Mouse (Mus musculus): ENCODE results near the gene D5Ertd579e. TPM values are rescaled to one million over a fixed set of nuclear protein-coding genes. Genes with fewer than 3 reads are reported as not detected.

Gene D5Ertd579e
- polyA plus RNA-seq, 1 experiment from 2014 or later: 22.6 TPM

DNA sequence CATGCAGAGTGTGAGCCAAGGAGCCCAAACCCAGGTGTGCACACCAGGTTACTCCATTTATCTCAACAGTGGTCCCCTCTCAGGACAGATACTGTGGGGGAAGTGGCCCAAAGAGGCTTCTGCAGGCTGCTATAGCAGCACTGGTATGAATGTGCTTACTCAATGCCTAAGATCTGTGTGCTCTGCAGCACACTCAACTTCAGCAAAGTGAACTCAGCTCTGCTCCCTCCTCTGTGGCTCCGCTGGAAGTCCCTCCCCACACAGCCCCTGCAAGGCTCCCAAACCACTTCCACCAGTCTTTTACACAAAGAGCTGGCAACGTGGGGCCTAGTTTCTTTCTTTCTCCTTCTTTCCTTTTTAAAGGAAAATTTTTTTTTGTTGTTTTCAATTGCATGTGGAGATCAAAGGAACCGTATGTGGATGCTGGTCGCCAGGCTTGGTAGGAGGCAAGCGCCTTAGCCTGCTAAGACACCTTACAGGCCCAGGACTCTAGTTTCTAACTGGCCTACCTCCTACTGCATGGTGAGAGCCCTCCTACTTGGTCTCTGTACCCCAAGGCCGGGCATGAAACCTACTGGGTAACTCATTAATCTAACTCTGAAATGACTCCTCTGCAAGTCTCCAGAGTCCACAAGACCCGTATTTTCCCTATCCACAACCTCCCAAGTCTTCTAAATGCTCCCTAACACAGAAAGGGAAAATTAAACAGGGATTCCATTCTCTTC, 138.1 kb downstream of the D5Ertd579e start:
- no peak overlapping the region for H3K4me3 ChIP-seq (ENCODE audit: low read depth, low read length)
- no peaks in the 10 kb centered on the region for H3K27me3 ChIP-seq (ENCODE audit: control insufficient read depth, insufficient read depth, low read depth, low read length)
- H3K4me1 ChIP-seq (ENCODE audit: control insufficient read depth, low read depth, low read length): peaks cover 19% of the 10 kb centered on the region
- H3K4me2 ChIP-seq (ENCODE audit: low read depth, low read length): no peak overlapping the region
- H3K9me3 ChIP-seq (replicated peaks; ENCODE audit: control insufficient read depth, low read length): no peaks in the 10 kb centered on the region
- peak overlapping the region; percentile 62 for H3K27ac ChIP-seq (ENCODE audit: low read length)
- peak; percentile 75 for ATAC-seq (ENCODE audit: low read depth)
- no peak overlapping the region; the same call in 1 of the 2 replicates for H3K9ac ChIP-seq (ENCODE audit: low read depth, low read length)
- no peaks in the 10 kb centered on the region for H3K36me3 ChIP-seq (ENCODE audit: control insufficient read depth, insufficient read depth)
- 48% methylated on average over 7 of the region's 7 CpGs for WGBS (ENCODE audit: insufficient replicate concordance)

DNA sequence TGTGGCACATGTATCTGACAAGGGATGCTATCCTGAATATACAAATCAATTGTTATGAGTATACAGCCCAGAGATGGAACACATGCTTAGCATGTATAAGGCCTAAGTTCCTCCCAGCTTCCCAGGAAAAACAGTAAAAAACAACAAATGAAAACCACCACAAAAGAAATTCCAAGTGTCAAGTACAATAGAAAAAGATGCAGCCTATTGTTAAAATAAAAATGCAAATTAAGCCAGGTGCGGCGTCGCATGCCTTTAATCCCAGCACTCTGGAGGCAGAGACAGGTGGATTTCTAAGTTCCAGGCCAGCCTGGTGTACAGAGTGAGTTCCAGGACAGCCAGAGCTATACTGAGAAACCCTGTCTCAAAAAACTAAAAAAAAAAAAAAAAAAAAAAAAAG, 138.9 kb downstream of the D5Ertd579e start:
- peaks cover 12% of the 10 kb centered on the region for H3K4me1 ChIP-seq (ENCODE audit: control insufficient read depth, low read depth, low read length)

DNA sequence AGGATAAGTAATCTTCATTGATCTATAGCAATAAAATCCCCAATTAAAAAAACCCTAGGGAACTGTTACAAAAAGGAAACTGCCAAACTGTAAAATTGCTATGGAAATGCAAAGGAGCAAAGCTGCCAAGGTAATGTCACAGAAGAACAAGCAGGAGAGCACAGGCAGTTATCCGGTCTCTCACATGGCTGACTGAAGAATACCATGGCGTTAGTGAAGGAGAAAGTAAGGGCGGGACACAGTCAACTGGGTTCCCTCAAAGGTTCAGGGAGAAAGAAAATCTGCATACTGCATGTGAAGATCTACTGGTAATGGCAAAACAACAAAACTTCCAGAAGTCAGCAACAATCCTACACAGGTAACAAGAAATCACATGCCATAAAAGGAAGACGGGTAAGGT, 139.5 kb downstream of the D5Ertd579e start:
- no peaks in the 10 kb centered on the region for H3K9me3 ChIP-seq (replicated peaks; ENCODE audit: control insufficient read depth, low read length)
- no peak for ATAC-seq (ENCODE audit: low read depth)
- no peaks in the 10 kb centered on the region for H3K36me3 ChIP-seq (ENCODE audit: control insufficient read depth, insufficient read depth)
- no peaks in the 10 kb centered on the region for H3K27me3 ChIP-seq (ENCODE audit: control insufficient read depth, insufficient read depth, low read depth, low read length)
- H3K27ac ChIP-seq (ENCODE audit: low read length): no peak overlapping the region
- 77% methylated on average over 4 of the region's 4 CpGs for WGBS (ENCODE audit: insufficient replicate concordance)
- H3K4me2 ChIP-seq (ENCODE audit: low read depth, low read length): no peak overlapping the region
- peaks cover 12% of the 10 kb centered on the region for H3K4me1 ChIP-seq (ENCODE audit: control insufficient read depth, low read depth, low read length)
- no peak overlapping the region for H3K9ac ChIP-seq (ENCODE audit: low read depth, low read length)
- no peak overlapping the region for H3K4me3 ChIP-seq (ENCODE audit: low read depth, low read length)

More for the DNA sequence above, 138.9 kb downstream of the D5Ertd579e start:
- Histone ChIP-seq H3K27me3 (ENCODE audit: control insufficient read depth, insufficient read depth, low read depth, low read length) (no peaks in the 10 kb centered on the region), H3K4me3 (ENCODE audit: low read depth, low read length) (no peak overlapping the region), H3K9me3 (replicated peaks; ENCODE audit: control insufficient read depth, low read length) (no peaks in the 10 kb centered on the region), H3K36me3 (ENCODE audit: control insufficient read depth, insufficient read depth) (no peaks in the 10 kb centered on the region), H3K4me2 (ENCODE audit: low read depth, low read length) (no peak overlapping the region), H3K9ac (ENCODE audit: low read depth, low read length) (no peak overlapping the region), H3K27ac (ENCODE audit: low read length) (no peak overlapping the region)
- ATAC-seq (ENCODE audit: low read depth): no peak
- 89% methylated on average over 3 of the region's 3 CpGs for WGBS (ENCODE audit: insufficient replicate concordance)

DNA sequence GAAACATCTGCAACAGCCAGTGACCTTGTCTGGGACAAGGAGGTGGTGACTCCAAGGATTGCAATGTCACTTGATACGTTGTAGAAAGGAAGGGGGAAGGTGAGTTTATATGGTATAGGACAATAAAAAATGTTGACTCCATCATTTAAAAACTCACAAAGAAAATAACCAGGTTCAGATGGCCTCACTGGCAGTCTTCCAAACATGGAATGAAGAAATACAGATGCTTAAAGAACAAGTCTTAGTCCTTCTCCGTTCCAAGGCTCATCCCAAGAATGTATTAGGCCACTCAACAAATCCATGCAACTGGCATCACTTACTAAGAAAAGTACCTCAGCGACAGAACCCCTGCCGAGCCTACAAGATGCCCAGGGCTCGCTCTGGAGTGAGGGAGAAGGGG, 141.3 kb downstream of the D5Ertd579e start:
- Histone ChIP-seq H3K27me3 (ENCODE audit: control insufficient read depth, insufficient read depth, low read depth, low read length) (no peaks in the 10 kb centered on the region), H3K4me3 (ENCODE audit: low read depth, low read length) (no peak overlapping the region), H3K4me2 (ENCODE audit: low read depth, low read length) (no peak overlapping the region), H3K36me3 (ENCODE audit: control insufficient read depth, insufficient read depth) (no peaks in the 10 kb centered on the region), H3K9ac (ENCODE audit: low read depth, low read length) (no peak overlapping the region), H3K4me1 (ENCODE audit: control insufficient read depth, low read depth, low read length) (peaks cover 3% of the 10 kb centered on the region), H3K9me3 (replicated peaks; ENCODE audit: control insufficient read depth, low read length) (no peaks in the 10 kb centered on the region), H3K27ac (ENCODE audit: low read length) (no peak overlapping the region)
- WGBS (ENCODE audit: insufficient replicate concordance): 51% methylated on average over 5 of the region's 5 CpGs
- ATAC-seq (ENCODE audit: low read depth): no peak

DNA sequence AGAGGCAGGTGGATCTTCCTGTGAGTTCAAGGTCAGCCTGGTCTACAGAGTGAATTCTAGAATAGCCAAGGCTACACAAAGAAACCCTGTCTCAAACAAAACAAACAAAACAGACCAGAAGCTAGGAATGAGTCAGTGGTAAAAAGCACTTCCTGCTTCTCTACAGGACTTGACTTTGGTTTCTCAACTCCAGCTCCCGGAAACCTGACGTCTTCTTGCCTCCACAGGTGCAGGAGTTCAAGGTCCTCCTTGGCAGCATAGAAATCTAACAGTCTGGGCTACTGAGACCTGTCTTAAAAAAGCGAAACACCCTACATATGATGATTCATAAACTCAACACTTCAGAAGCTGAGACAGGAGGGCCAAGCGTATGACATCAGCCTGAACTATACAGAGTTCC, 141.9 kb downstream of the D5Ertd579e start:
- Histone ChIP-seq H3K4me3 (ENCODE audit: low read depth, low read length) (no peak overlapping the region), H3K4me2 (ENCODE audit: low read depth, low read length) (no peak overlapping the region), H3K27ac (ENCODE audit: low read length) (no peak overlapping the region), H3K36me3 (ENCODE audit: control insufficient read depth, insufficient read depth) (no peaks in the 10 kb centered on the region), H3K9me3 (replicated peaks; ENCODE audit: control insufficient read depth, low read length) (no peaks in the 10 kb centered on the region), H3K9ac (ENCODE audit: low read depth, low read length) (no peak overlapping the region), H3K4me1 (ENCODE audit: control insufficient read depth, low read depth, low read length) (peaks cover 3% of the 10 kb centered on the region), H3K27me3 (ENCODE audit: control insufficient read depth, insufficient read depth, low read depth, low read length) (no peaks in the 10 kb centered on the region)
- WGBS (ENCODE audit: insufficient replicate concordance): 46% methylated on average over 4 of the region's 4 CpGs
- ATAC-seq (ENCODE audit: low read depth): no peak

DNA sequence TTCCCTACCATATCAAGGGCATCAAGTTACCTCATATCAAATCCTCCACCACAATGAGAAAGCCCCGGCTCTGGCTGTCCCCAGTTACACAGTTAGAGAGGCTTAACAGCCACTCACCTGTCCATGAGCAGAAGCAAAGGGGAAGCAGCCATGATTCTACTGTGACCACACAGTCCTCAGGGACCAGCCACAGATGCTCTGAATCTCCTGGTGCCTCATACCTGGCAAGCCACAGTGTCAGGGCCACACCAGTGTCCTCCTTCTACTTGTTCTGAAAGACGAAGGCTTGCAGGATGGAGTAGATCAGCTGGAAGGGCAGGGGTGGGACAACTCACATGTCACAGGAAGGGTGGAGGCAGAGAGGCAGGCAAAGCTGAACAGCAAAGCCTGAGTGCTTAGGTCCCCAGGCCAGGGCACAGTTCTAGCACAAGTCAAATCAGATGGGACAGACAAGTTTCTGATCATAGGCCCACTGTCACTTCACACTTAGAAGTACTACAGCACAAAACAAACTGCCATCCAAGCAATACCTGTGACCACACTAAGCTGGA, 142.7 kb downstream of the D5Ertd579e start:
- WGBS (ENCODE audit: insufficient replicate concordance): 66% methylated on average over 2 of the region's 2 CpGs

DNA sequence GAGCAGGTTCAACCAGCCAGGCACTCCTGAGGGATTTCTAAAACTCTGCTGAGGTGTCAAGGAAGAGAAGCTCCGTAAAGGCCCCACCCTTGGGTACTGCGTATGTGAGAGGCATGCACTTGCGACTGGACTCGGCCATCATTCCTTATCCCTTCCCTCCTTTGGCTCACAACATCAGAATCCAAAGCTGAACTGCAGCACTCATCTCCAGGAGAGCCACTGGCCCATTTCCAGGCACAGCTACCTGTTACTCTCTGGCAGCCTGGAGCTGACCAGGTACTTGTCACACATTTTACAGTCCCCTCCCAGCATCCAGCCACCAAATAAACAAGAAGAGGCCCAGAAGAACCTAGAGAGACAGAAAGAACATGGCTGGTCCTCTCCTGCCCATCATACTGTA, 143.4 kb downstream of the D5Ertd579e start:
- Histone ChIP-seq H3K36me3 (ENCODE audit: control insufficient read depth, insufficient read depth) (no peaks in the 10 kb centered on the region), H3K27me3 (ENCODE audit: control insufficient read depth, insufficient read depth, low read depth, low read length) (no peaks in the 10 kb centered on the region), H3K4me1 (ENCODE audit: control insufficient read depth, low read depth, low read length) (peaks cover 3% of the 10 kb centered on the region), H3K27ac (ENCODE audit: low read length) (no peak overlapping the region), H3K9ac (ENCODE audit: low read depth, low read length) (no peak overlapping the region), H3K9me3 (replicated peaks; ENCODE audit: control insufficient read depth, low read length) (no peaks in the 10 kb centered on the region), H3K4me2 (ENCODE audit: low read depth, low read length) (no peak overlapping the region), H3K4me3 (ENCODE audit: low read depth, low read length) (no peak overlapping the region)
- 80% methylated on average over 4 of the region's 4 CpGs for WGBS (ENCODE audit: insufficient replicate concordance)
- ATAC-seq (ENCODE audit: low read depth): no peak

More for the DNA sequence above, 142.7 kb downstream of the D5Ertd579e start:
- Histone ChIP-seq H3K27ac (ENCODE audit: low read length) (no peak overlapping the region), H3K27me3 (ENCODE audit: control insufficient read depth, insufficient read depth, low read depth, low read length) (no peaks in the 10 kb centered on the region), H3K4me2 (ENCODE audit: low read depth, low read length) (no peak overlapping the region), H3K4me1 (ENCODE audit: control insufficient read depth, low read depth, low read length) (peaks cover 3% of the 10 kb centered on the region), H3K9me3 (replicated peaks; ENCODE audit: control insufficient read depth, low read length) (no peaks in the 10 kb centered on the region), H3K4me3 (ENCODE audit: low read depth, low read length) (no peak overlapping the region), H3K9ac (ENCODE audit: low read depth, low read length) (no peak overlapping the region), H3K36me3 (ENCODE audit: control insufficient read depth, insufficient read depth) (no peaks in the 10 kb centered on the region)
- no peak for ATAC-seq (ENCODE audit: low read depth)

Other genes with a start within 250 kb of the D5Ertd579e start
- gene Grpel1, start 231.0 kb downstream of the D5Ertd579e start, polyA plus RNA-seq (2015; fragmentation: Nextera tagmentation; extraction: Ambion mirVana): 35.1 and 36.7 TPM in 2 replicates
- 0.79 and 1.0 TPM in 2 replicates for gene Tada2b, start 211.7 kb downstream of the D5Ertd579e start, polyA plus RNA-seq (2015; fragmentation: Nextera tagmentation; extraction: Ambion mirVana)
- gene Ccdc96, start 211.4 kb downstream of the D5Ertd579e start, polyA plus RNA-seq (2015; fragmentation: Nextera tagmentation; extraction: Ambion mirVana): 0.06 and 0.07 TPM in 2 replicates
- gene Tbc1d14, start 102.7 kb downstream of the D5Ertd579e start, polyA plus RNA-seq (2015; fragmentation: Nextera tagmentation; extraction: Ambion mirVana): 8.1 and 9.3 TPM in 2 replicates
- 11.3 and 12.6 TPM in 2 replicates for gene Bloc1s4, start 52.6 kb upstream of the D5Ertd579e start, polyA plus RNA-seq (2015; fragmentation: Nextera tagmentation; extraction: Ambion mirVana)
- gene Mrfap1, start 100.7 kb upstream of the D5Ertd579e start, polyA plus RNA-seq (2015; fragmentation: Nextera tagmentation; extraction: Ambion mirVana): 106 and 110 TPM in 2 replicates
- 17.4 and 21.7 TPM in 2 replicates for gene Man2b2, start 134.6 kb upstream of the D5Ertd579e start, polyA plus RNA-seq (2015; fragmentation: Nextera tagmentation; extraction: Ambion mirVana)
- 0.02 TPM in 1 of 2 replicates, not detected in the other for gene Ppp2r2c, start 172.5 kb upstream of the D5Ertd579e start, polyA plus RNA-seq (2015; fragmentation: Nextera tagmentation; extraction: Ambion mirVana)